Mouse (Mus musculus) left cerebral cortex, adult 9 months (tissue): Measurements from ENCODE around the gene Fis1.

Source experiments
- DNase-seq, 2 experiments: peaks; one replicate each; pipeline ENCODE4 v3.0.0; 2022; ENCODE audit warnings: low spot score in 2 of 2

Fis1 gene

DNA sequence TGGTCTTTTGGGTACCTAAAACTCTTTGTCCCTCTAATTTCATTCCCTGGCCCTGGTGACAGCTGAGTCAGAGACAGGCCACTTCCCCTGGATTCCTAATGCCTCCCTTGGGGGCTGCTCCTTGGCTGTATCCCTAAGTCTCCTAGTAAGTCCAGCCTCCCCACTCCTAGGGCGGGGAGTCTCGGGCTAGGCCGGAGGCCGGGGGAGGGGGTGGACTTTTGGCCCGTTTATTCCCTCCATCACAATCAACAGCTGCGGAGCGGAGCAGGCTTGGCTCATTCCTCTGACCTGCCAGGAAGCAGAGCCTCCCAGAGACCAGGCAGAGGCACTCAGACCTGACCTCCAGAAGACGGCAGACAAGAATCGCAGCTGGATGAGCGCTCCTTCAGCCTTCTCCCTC, 14.5 kb downstream of the Fis1 start:
- no peak for DNase-seq

GRCm38 (mm10) chr5:136970703-136971102, 17.6 kb downstream of the Fis1 start:
- peak in 1 of 2 experiments; percentile 49 for DNase-seq

DNA sequence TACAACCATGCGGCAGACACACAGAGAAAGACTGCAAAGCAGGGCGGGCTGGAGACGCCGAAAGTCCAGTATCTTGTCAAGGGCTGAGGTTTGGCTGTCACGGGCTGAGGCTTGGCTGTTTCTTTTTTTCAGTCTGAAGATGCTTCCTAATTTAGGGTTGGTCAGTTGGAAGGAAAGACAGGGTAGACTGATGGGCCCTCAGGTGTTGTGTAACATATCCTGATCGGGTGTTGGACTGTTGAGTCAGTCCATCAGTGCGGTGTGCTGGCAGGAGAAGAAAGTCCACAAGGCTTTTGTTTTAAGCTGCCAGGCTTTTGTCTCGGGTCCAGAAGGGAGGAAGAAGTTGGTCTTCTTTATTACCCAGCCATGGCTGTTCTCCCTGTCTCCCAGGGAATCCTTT, 20.6 kb downstream of the Fis1 start:
- no peak for DNase-seq

GRCm38 (mm10) chr5:136977769-136978168, 24.7 kb downstream of the Fis1 start:
- DNase-seq: no peak

GRCm38 (mm10) chr5:136979762-136980161, 26.7 kb downstream of the Fis1 start:
- DNase-seq: no peak

DNA sequence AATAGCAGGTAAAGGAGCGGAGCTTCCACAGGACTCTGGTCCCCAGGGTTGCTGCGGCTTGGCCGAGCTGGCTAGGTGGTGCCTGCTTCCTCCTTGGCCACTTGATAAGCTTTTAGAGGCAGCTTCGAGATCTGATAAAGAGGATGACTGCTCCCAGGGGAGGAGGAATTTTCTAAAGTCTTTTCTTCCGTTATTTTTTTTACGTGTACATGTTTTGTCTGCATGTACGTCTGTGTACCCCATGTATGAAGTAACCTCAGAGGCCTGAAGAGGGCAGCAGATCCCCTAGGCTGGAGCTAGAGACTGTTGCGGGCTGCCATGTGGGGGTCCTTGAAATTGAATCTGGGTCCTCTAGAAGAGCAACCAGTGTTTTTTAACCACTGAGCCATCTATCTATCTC, 27.9 kb downstream of the Fis1 start:
- no peak for DNase-seq

DNA sequence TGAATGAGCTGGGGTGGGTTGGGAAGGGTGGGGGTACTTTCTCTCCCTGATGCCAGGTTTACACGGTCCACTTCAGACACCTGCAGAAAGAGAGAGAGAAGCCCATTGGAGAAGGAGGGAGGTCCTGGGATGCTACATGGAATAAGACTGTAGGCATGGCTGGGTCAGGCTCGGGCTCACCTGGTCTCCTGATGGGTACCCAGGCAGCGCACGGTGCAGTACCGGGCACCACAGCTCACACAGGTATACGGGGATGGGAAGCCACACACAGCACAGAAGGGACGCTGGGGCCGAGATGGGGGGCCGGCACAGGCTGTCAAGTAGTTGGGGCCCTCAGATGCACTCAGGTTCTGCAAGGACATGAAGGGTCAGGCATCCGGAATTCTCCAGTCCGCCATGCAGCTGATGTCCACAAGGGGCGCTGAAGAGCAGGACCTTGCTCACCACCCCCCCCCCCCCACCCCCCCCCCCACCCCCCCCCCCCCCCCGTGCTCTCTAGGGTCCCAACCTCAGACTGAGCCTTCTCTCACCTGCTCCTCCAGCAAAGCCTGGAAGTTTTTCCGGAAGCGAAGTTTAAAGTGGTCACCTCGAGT, 29.4 kb downstream of the Fis1 start:
- no peak for DNase-seq

DNA sequence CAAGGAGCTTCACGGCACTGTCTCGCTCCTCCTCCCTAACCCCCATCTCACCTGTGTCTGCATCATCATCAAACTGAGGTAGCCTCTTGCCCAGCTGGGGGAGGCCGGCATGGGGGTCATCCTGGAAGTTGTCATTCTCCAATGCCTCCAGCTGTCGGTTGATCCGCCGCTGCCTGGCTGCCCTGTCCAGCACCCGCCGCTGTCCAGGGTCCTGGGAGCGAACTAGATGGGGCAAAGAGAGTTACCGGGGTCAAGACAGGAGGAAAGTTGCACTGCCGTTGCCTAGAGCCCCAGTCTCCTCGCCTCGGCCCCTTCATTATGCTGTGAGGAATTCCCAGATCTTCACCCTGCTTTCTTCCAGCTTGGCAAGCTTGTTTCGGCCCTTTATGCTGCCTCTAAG, 31.8 kb downstream of the Fis1 start:
- no peak for DNase-seq

- peak; percentile 94 to 97 for DNase-seq
These were observed 33.6 kb downstream of the Fis1 start, which contains the start of gene Plod3 for GRCm38 (mm10) chr5:136986695-136987137. Gene Plod3, plus strand, starts transcription at chr5:136987019.

DNA sequence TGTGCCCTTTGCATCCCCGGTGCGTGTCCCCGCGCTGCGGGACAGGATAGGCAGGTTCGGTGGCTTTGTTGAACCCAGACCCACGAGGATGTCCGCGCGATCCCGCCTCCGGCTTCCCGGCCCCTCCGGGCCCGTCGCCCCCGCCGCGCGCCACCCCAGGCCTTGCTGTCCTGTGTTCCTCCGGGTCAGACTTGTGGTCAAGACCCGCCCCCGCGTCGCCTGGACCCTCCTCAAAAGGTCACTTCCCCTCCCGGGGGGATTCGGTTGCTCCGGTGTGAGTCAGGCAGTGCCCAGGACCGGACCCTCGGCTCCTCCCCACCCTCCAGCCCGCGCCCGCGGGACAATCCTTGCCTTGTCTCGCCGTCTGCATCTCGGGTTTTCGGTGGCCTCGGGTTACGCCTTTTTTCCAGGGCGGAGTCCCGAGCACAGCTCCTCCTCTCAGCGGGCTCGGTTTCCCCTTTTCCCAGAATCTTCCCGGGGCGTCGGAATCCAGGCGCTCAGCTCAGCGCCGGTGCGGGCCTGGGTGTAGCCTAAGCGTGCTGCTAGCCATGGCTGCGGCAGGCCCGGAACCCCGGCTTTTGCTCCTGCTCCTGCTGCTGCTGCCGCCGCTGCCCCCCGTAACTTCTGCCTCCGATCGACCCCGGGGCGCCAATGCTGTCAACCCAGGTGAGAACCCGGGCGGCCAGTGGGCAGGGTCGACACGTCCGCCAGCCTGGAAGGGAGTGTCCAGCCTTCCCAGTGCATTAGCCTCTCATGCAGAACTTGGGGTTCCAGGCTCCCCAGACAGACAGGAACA, 34.3 kb downstream of the Fis1 start:
- DNase-seq: peak in 1 of 2 experiments; percentile 81

DNA sequence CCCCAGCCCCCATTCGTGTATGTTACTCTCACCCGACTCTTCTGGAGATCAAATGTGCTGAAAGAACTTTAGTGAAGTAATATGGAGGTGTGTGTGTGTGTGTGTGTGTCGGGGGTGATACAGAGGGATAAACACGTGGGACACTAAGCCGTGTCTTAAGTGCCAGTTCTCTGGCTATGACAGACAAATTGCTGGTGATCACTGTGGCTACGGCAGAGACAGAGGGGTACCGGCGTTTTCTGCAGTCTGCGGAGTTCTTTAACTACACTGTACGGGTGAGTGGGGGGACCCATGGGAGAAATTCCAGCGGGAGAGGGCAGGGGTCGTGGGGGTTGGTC, 34.8 kb downstream of the Fis1 start, which contains the start of gene Znhit1:
Znhit1 (minus strand) TSS at position 88 of the 338 bp plus-strand sequence.
- no peak for DNase-seq

- peak in 1 of 2 experiments; percentile 49 for DNase-seq
These were observed 35.3 kb downstream of the Fis1 start for GRCm38 (mm10) chr5:136988420-136988819.

DNA sequence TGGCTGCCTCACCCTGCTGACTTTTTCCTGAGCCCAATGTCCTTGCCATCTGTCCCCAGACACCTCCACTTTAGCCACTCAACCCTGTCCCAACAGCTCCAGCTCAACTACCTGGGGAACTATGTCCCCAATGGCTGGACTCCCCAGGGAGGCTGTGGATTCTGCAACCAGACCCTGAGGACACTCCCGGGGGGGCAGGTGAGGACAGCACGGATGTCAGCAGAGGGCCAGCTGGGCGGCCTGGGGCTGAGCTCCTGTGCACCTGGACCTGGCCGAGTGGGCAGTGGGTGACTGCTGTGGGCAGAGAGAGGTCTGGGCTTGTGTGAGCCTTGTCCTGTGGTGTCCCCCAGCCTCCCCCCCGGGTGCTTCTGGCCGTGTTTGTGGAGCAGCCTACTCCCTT, 36.7 kb downstream of the Fis1 start:
- DNase-seq: no peak

GRCm38 (mm10) chr5:136999449-136999848, 46.4 kb downstream of the Fis1 start:
- DNase-seq: no peak

DNA sequence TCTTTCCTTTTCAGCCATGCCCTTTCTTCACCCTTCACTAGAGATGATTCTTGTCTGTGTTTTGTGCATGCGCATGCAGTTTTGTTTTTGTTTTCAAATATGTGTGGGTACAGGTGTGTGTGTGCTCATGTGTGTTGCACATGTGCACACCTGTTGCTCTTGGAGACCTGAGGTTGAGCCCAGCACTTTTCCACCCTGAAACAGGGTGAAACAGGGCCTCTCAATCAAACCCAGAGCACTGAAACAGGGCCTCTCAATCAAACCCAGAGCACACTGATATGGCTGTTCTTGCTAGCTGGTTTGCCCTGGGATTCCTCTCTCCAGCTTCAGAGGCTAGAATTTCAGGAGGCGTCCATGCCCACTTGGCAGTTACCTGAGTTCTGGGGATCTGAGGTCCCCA, 47.5 kb downstream of the Fis1 start:
- no peak for DNase-seq

DNA sequence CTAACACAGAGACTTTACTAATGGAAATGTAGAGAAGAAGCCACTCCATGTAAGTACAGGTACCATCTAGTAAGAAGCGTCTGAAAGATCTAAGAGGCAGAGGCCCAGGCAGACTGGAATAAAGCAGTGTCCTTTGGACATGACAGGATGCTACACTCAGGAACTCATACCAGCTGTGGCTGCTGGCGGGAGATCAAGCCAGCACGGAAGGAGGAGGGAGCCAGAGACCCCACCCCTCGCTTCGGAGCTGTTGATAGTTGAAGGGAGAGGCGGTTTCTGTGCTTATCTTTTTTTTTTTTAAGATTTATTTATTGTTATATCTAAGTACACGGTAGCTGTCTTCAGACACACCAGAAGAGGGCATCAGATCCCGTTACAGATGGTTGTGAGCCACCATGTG, 54.2 kb downstream of the Fis1 start:
- DNase-seq: no peak

DNA sequence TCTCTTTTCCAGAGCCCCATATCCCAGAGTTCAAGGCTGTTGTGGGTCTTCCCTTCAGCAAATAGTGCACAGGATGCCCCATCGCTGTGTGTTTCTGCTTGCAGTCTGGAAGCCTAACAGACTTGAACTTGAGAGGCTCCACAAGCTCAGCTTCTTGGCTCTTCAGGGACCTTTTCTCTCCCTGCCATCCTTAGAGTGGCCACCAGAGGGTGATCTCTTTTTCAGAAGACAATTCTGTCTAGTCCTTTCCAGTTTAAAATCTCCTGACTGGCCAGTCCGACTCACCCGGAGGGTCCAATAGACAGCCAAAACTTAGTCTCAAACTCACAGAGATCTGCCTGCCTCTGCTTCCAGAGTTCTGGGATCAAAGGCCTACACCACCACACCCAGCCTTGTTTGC, 56.9 kb downstream of the Fis1 start:
- DNase-seq: peak in 1 of 2 experiments; percentile 65

- DNase-seq: no peak
These were observed 59.4 kb downstream of the Fis1 start for GRCm38 (mm10) chr5:137012401-137012950.
